ENCODE assay signal across 11 mouse cellular contexts in genomic region chr7:118104458-118105052, GRCm38 (mm10). TPM values are rescaled to one million over a fixed set of nuclear protein-coding genes. Genes with fewer than 3 reads are reported as not detected.
DNase-seq lines count a peak whose midpoint lies in the region; ATAC-seq lines count a peak whose summit lies in the region.
"Had no signal": no experiment of that assay in that cellular context is flagged by ENCODE, and none has a peak within 500 bp of the region (broad histone marks: within the 10 kb centered on the region; RNA-seq: fewer than 3 reads in every experiment).

No protein-coding gene starts in this region.

- H3K27me3 ChIP-seq in liver, embryonic 11.5 days (replicated peaks; ENCODE audit: control insufficient read depth, insufficient read depth, low read length) = no peaks in the 10 kb centered on the region

- peak; percentile 29 for DNase-seq in right cerebral cortex, adult 18-20 months
- DNase-seq in right cerebral cortex, postnatal 14 days = no peak
- peak; percentile 37 for DNase-seq in adipocyte (ENCODE audit: low spot score)
- DNase-seq in liver, embryonic 11.5 days (ENCODE audit: low spot score) = no peak
- DNase-seq in testis, postnatal 14 days (ENCODE audit: low spot score) = no peak
- no peak for DNase-seq in heart, postnatal 25 days (ENCODE audit: low spot score)
- DNase-seq in spleen, adult 18-20 months = no peak
- DNase-seq: cerebellum, adult 11-12 months; lung, postnatal 4 days had no signal

- no peak overlapping the region for H3K4me2 ChIP-seq in liver, embryonic 11.5 days
- H3K4me2 ChIP-seq: hindbrain, embryonic 14.5 days had no signal

- H3K9me3 ChIP-seq in liver, embryonic 11.5 days (ENCODE audit: control insufficient read depth, low read length) = no peaks in the 10 kb centered on the region

- H3K36me3 ChIP-seq in liver, embryonic 11.5 days (ENCODE audit: control insufficient read depth, insufficient read depth, low read length) = peaks cover 44% of the 10 kb centered on the region

- intact Hi-C loops in heart, postnatal 25 days (cut with DNase I) = loop anchor here (5.0 to 10.0 kb wide), 4 partner anchors 222 to 1457 kb away; partner anchors contain the start of gene Xylt1

- no peak overlapping the region for H3K9ac ChIP-seq in liver, embryonic 11.5 days (ENCODE audit: low read depth, low read length)
- H3K9ac ChIP-seq: hindbrain, embryonic 14.5 days had no signal

- ATAC-seq in liver, embryonic 11.5 days (replicated peaks; ENCODE audit: low FRiP score) = peak; percentile 13; the same call in 1 of the 2 replicates

- no peak overlapping the region for H3K4me3 ChIP-seq in liver, embryonic 11.5 days (ENCODE audit: low read depth, low read length)
- H3K4me3 ChIP-seq: left cerebral cortex, adult 2 months had no signal

- H3K27ac ChIP-seq in liver, embryonic 11.5 days (ENCODE audit: low read depth, low read length) = peak overlapping the region; percentile 45; the same call in 1 of the 2 replicates
- H3K27ac ChIP-seq: left cerebral cortex, adult 2 months had no signal

- WGBS in liver, embryonic 11.5 days = 57% methylated on average over 5 of the region's 5 CpGs

- H3K4me1 ChIP-seq in liver, embryonic 11.5 days (replicated peaks; ENCODE audit: control insufficient read depth, insufficient read depth, low read length) = peaks cover 15% of the 10 kb centered on the region

RNA-seq across cellular contexts. Expression of gene Rps15a, which starts 11.4 kb away (rescaled TPM):
- polyA plus RNA-seq in liver, embryonic 11.5 days (2014; fragmentation: Nextera tagmentation; extraction: Ambion mirVana) = 865 and 937 TPM in 2 replicates
- total RNA-seq in heart, postnatal 25 days (2021) = 100 to 1,000 TPM; 523 to 525 TPM

RNA-seq across cellular contexts. Expression of gene Arl6ip1, which starts 24.9 kb away (rescaled TPM):
- polyA plus RNA-seq in liver, embryonic 11.5 days (2014; fragmentation: Nextera tagmentation; extraction: Ambion mirVana) = 279 and 288 TPM in 2 replicates
- total RNA-seq in heart, postnatal 25 days (2021) = 10 to 100 TPM; 28.8 to 29.1 TPM

Comparison
In these comparisons a context has a peak if more than half of its experiments do, and no peak if none do; other contexts are left out.
1. DNase-seq: peak in right cerebral cortex, adult 18-20 months (single experiment) and adipocyte (single experiment); none in right cerebral cortex, postnatal 14 days (single experiment), liver, embryonic 11.5 days (single experiment), testis, postnatal 14 days (single experiment), heart, postnatal 25 days (single experiment) and spleen, adult 18-20 months (0 of 2).